Mouse (Mus musculus) spleen, adult 2 months (tissue): ENCODE measurements around the gene Kcne1.

ENCODE experiments used
- CTCF ChIP-seq: fragments of 200-500 bp; IDR thresholded peaks from 2 replicates; pipeline ENCODE4 v1.5.1; 2011; ENCODE audit warnings: mild to moderate bottlenecking, inconsistent platforms; ENCODE audit not compliant: insufficient read depth, insufficient read length, insufficient replicate concordance; ENCODE audit errors: extremely low read depth
- POLR2A ChIP-seq: fragments of 200-500 bp; IDR thresholded peaks from 2 replicates; pipeline ENCODE4 v1.6.1; 2011; ENCODE audit warnings: low read depth, low read length, inconsistent platforms

- TF ChIP-seq POLR2A: no peak
- no peak for TF ChIP-seq CTCF
Observed at GRCm38 (mm10) chr16:92309126-92309525, 50.1 kb downstream of the Kcne1 start.
